Mouse (Mus musculus) liver, embryonic 13.5 days (tissue): ENCODE data around the gene Tbx21. TPM values are rescaled to one million over a fixed set of nuclear protein-coding genes. Genes with fewer than 3 reads are reported as not detected.

ENCODE experiments used
- ATAC-seq: fragments of 200-750 bp; cut with Nextera tagmentation; 2 replicates; pipeline ENCODE4 v1.8.0; 2017; ENCODE audit warnings: low read depth, mild to moderate bottlenecking, moderate number of reproducible peaks, moderate library complexity
- DNase-seq: peaks from one replicate; pipeline ENCODE4 v3.0.0; 2022
- H3K27ac ChIP-seq: fragments of 300-500 bp; sonication (generic); 2 replicates; pipeline ENCODE4 v1.5.1; 2015; ENCODE audit warnings: moderate library complexity, mild to moderate bottlenecking, inconsistent platforms
- H3K27me3 ChIP-seq: fragments of 300-500 bp; sonication (generic); 2 replicates; pipeline ENCODE4 v1.6.1; 2015; ENCODE audit warnings: mild to moderate bottlenecking, inconsistent platforms
- H3K36me3 ChIP-seq: fragments of 300-500 bp; sonication (generic); 2 replicates; pipeline ENCODE4 v1.6.1; 2015; ENCODE audit warnings: mild to moderate bottlenecking, inconsistent platforms
- H3K4me1 ChIP-seq: fragments of 300-500 bp; sonication (generic); replicated peaks from 2 replicates; pipeline ENCODE4 v1.6.1; 2015; ENCODE audit warnings: inconsistent platforms
- H3K4me2 ChIP-seq: fragments of 300-500 bp; sonication (generic); 2 replicates; pipeline ENCODE4 v1.6.1; 2015; ENCODE audit warnings: inconsistent platforms, mild to moderate bottlenecking, moderate library complexity
- H3K4me3 ChIP-seq: fragments of 300-500 bp; sonication (generic); replicated peaks from 2 replicates; pipeline ENCODE4 v1.5.1; 2015; ENCODE audit warnings: mild to moderate bottlenecking, inconsistent platforms
- H3K9ac ChIP-seq: fragments of 300-500 bp; sonication (generic); 2 replicates; pipeline ENCODE4 v1.6.1; 2015; ENCODE audit warnings: mild to moderate bottlenecking, inconsistent platforms
- H3K9me3 ChIP-seq: fragments of 300-500 bp; sonication (generic); replicated peaks from 2 replicates; pipeline ENCODE4 v1.6.1; 2016; ENCODE audit warnings: inconsistent platforms
- WGBS: fragments of 180-500 bp; shearing (Covaris S2); methylation state at CpG from one replicate; pipeline ENCODE4 v1.1.7; 2015; ENCODE audit not compliant: insufficient replicate concordance; 5-methylcytosine and 5-hydroxymethylcytosine counted together
- microRNA-seq: library from miRNA; unstranded; fragments of <30 nt; microRNA quantifications from one replicate; pipeline ENCODE4, GENCODE M21; 2016
- polyA plus RNA-seq: library from polyadenylated mRNA; unstranded; fragments of >200 nt; fragmentation: Nextera tagmentation; extraction: Ambion mirVana; gene quantifications from 2 replicates; pipeline ENCODE4 v1.2.1, GENCODE M21; 2015

The Tbx21 gene
- polyA plus RNA-seq, 1 experiment from 2014 or later = not detected

DNA sequence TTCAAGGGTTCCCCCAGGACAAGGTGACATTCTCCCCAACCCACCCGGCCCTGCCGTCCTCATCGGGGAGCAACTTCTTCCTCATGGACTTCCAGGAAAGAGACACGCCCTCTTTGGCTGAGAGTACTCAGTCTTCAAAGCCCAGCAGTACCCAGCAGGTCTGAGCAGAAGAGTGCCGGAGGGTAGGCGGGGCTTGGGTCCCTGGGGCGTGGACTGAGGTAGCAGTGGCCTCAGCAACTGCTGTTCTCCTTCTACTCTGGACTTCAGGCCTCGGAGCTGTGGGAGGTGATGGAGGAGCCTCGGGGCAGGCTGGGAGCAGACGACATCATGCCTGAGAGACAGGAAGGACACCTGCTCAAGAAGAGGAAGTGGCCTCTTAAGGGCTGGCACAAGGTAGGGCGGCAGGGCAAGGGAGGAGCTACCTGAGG, 62.9 kb downstream of the Tbx21 start:
- Histone ChIP-seq H3K4me3 (peak overlapping the region; percentile 71), H3K9me3 (no peaks in the 10 kb centered on the region), H3K36me3 (peaks cover 52% of the 10 kb centered on the region), H3K4me1 (peaks cover 28% of the 10 kb centered on the region), H3K4me2 (peak overlapping the region; percentile 85), H3K27ac (no peak overlapping the region), H3K9ac (peak overlapping the region; percentile 80), H3K27me3 (no peaks in the 10 kb centered on the region)
- WGBS = 18% methylated on average over 11 of the region's 11 CpGs
- ATAC-seq = peak; percentile 77
- DNase-seq = peak; percentile 67

DNA sequence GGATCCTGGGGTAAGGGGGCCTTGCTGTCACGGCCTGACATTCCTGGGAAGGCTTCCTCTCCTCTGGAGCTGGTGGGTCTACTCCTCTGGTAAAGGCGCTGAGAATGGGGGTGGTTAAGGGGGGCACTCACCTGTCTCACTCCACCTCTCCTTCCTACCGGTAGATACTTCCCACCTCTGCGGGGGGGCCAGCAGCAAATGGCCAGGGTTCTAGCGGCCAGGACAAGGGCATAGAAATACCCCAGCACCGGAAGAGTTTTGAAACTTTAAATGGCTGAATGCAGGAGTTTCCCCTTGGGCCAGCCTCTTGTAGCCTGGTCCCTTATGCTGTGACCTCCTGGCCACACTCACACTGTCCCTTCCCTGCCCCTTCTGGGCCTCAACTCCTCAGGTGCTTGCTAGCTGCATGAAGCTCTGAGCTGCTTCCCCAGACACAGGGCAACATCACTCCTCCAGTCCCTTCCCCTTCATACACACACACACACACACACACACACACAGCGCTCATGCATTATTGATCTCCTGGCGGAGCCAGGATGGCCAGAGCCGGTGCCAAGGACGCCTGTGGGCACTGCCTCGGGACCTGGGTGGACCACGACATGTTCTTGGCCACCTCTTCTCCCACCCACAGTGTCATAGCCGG, 64.1 kb downstream of the Tbx21 start:
- H3K9me3 ChIP-seq = no peaks in the 10 kb centered on the region
- H3K27ac ChIP-seq = peak overlapping the region; percentile 71
- H3K4me3 ChIP-seq = peak overlapping the region; percentile 71
- DNase-seq = no peak
- H3K36me3 ChIP-seq = peaks cover 50% of the 10 kb centered on the region
- 12% methylated on average over 13 of the region's 13 CpGs for WGBS
- peak overlapping the region; percentile 85 for H3K4me2 ChIP-seq
- peak overlapping the region; percentile 80 for H3K9ac ChIP-seq
- peaks cover 28% of the 10 kb centered on the region for H3K4me1 ChIP-seq
- ATAC-seq = peak; percentile 6; the same call in 1 of the 2 replicates
- H3K27me3 ChIP-seq = no peaks in the 10 kb centered on the region

DNA sequence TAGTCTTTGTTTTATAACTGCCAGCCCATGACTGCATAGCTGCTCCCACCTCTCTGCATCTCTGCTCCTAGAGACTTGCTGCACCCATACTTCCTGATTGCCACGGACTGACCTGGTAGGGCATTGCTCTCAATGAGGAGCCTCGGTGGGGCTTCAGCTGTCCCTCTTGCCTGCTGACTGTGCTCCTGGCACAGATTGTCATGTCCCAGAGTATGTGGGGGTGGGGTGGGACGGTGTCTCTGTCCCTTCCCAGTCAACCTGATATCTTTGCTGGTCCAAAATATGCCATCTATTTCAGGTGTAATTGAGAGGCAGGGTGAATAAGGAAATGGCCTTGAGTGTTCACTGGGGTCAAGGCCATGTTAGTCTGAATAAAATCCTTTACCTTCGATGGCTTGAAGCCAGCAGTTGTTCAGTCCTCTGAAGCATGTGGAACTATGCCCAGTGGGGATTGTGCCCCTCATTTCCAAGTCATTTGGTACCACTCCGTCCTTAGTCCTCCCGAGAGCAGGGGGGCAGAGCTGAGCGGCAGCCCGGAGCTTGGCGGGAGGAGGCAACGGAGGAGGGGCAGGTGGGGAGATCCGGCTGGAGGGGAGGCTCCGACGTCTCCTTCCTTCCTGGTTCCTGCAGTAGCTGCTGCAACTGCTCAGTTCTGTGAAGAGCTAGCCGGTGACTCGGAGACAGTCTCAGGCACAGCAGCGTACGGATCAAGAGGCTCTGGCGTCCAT, 64.8 kb downstream of the Tbx21 start, which contains the start of gene Osbpl7:
Gene Osbpl7 (plus strand): TSS at position 413 of the 728 bp plus-strand sequence.
- Histone ChIP-seq H3K4me2 (peak within 1 kb of the TSS; percentile 85), H3K4me1 (peaks cover 28% of the 10 kb centered on the region), H3K9me3 (no peaks in the 10 kb centered on the region), H3K27me3 (no peaks in the 10 kb centered on the region), H3K4me3 (peak within 1 kb of the TSS; percentile 71), H3K27ac (peak within 1 kb of the TSS; percentile 71), H3K36me3 (peaks cover 50% of the 10 kb centered on the region), H3K9ac (peak within 1 kb of the TSS; percentile 80)
- DNase-seq = peak; percentile 50
- 6% methylated on average over 18 of the region's 18 CpGs for WGBS
- ATAC-seq = peak; percentile 63

DNA sequence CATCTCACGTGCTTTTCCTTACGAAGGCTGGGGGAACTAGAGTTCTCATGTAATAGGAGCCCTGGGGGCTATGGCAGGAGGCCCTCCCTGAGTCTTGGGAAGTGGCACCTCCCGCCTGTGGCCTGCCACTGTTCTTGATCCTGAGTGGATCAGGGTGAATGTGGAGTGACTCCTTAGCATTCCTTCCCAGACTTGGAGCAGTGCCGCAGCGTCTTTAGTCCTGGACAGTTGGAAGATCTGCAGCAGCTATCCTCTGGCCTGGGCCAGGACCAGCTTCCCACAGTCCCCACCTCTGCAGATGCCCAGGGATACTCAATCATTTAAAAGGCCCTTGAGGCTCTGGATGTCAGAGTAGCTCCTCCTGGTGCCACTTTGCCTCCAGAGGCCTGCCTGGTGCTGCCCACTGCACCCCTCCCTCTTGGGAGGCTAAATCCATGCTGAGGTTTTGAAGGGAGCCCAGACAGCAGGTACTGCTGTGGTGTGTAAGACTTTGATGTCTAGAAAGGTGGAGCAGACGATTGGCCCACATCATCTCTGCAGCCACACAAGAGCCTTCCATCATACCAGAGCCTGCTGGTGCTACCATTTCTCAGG, 65.5 kb downstream of the Tbx21 start:
- WGBS = 70% methylated on average over 6 of the region's 6 CpGs
- H3K27me3 ChIP-seq = no peaks in the 10 kb centered on the region
- no peak for DNase-seq
- no peaks in the 10 kb centered on the region for H3K9me3 ChIP-seq
- no peak overlapping the region for H3K9ac ChIP-seq
- H3K4me3 ChIP-seq = no peak overlapping the region
- no peak for ATAC-seq
- peak overlapping the region; percentile 85; the same call in 1 of the 2 replicates for H3K4me2 ChIP-seq
- H3K4me1 ChIP-seq = peaks cover 28% of the 10 kb centered on the region
- H3K27ac ChIP-seq = no peak overlapping the region
- H3K36me3 ChIP-seq = peaks cover 48% of the 10 kb centered on the region

DNA sequence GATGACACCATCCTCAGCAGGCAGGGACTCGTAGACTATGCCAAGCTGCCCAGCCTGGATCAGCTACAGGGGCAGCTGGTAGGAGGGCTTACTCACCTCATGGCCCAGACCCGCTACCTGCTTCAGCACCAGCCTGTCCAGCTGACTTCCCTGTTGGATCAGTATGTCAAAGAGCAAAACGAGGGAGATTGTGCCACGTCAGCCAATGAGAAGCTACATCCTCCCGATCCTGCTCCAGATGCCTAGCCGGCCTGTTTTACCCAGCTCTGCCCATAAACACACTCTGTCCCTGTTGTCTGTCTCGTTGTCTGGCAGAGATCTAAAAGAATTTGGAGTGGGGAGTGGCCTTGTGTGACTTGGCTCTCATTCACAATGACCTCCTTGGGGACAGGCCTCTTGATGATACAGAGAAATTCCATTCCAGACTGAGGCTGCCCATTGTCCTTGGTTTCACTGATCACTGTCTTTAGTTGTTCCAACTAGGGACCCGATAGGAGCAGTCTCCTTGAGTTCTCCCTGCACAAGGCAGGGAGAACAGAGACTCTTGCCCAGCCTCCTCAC, 67.0 kb downstream of the Tbx21 start:
- H3K9me3 ChIP-seq = no peaks in the 10 kb centered on the region
- WGBS = 82% methylated on average over 8 of the region's 8 CpGs

More for the DNA sequence above, 67.0 kb downstream of the Tbx21 start:
- Histone ChIP-seq H3K4me2 (no peak overlapping the region), H3K27ac (no peak overlapping the region), H3K9ac (no peak overlapping the region), H3K36me3 (peaks cover 46% of the 10 kb centered on the region), H3K4me1 (peaks cover 31% of the 10 kb centered on the region), H3K4me3 (no peak overlapping the region), H3K27me3 (no peaks in the 10 kb centered on the region)
- ATAC-seq = no peak
- no peak for DNase-seq

Small RNA genes lying within 50 kb of the gene (microRNA-seq; reads per million reads assigned to microRNA genes)
- not detected for gene Mir7235
- not detected for gene Mir8103

Other genes starting within 250 kb of the Tbx21 start
- gene Cdk5rap3, start 198.8 kb downstream of the Tbx21 start, polyA plus RNA-seq = 39.6 and 44.4 TPM in 2 replicates
- 4.4 and 5.2 TPM in 2 replicates for gene Prr15l, start 187.2 kb downstream of the Tbx21 start, polyA plus RNA-seq
- 652 and 660 TPM in 2 replicates for gene Pnpo, start 171.3 kb downstream of the Tbx21 start, polyA plus RNA-seq
- 13.0 and 15.3 TPM in 2 replicates for gene Sp2, start 132.4 kb downstream of the Tbx21 start, polyA plus RNA-seq
- gene Sp6, start 101.9 kb downstream of the Tbx21 start, polyA plus RNA-seq = 0.05 and 0.08 TPM in 2 replicates
- gene Scrn2, start 85.4 kb downstream of the Tbx21 start, polyA plus RNA-seq = 10.0 and 11.2 TPM in 2 replicates
- gene Lrrc46, start 73.9 kb downstream of the Tbx21 start, polyA plus RNA-seq = 0.29 and 0.38 TPM in 2 replicates
- gene Mrpl10, start 73.8 kb downstream of the Tbx21 start, polyA plus RNA-seq = 45.7 and 51.4 TPM in 2 replicates
- 2.3 and 2.7 TPM in 2 replicates for gene Osbpl7, start 64.7 kb downstream of the Tbx21 start, polyA plus RNA-seq
- 1.0 and 1.1 TPM in 2 replicates for gene Tbkbp1, start 36.2 kb upstream of the Tbx21 start, polyA plus RNA-seq
- 29.2 and 30.8 TPM in 2 replicates for gene Kpnb1, start 72.5 kb upstream of the Tbx21 start, polyA plus RNA-seq
- gene Npepps, start 165.3 kb upstream of the Tbx21 start, polyA plus RNA-seq = 19.1 and 22.0 TPM in 2 replicates
- gene Mrpl45, start 200.4 kb upstream of the Tbx21 start, polyA plus RNA-seq = 33.4 and 39.8 TPM in 2 replicates
- 0.01 TPM in 1 of 2 replicates, not detected in the other for gene Gpr179, start 236.7 kb upstream of the Tbx21 start, polyA plus RNA-seq
- 1.0 and 1.1 TPM in 2 replicates for gene Socs7, start 247.2 kb upstream of the Tbx21 start, polyA plus RNA-seq